Mouse (Mus musculus) mature B cell (primary cell): ENCODE measurements around the gene Rgs6.

Experiments used
- in situ Hi-C: fragments of 300-500 bp; cut with MboI; formaldehyde crosslinking; loops from 2 replicates; pipeline ENCODE4 v1.14.3; 2019

The Rgs6 gene

GRCm38 (mm10) chr12:82649991-82650390 is 61.9 kb downstream of the Rgs6 start:
- in situ Hi-C loops = no loop called here

DNA sequence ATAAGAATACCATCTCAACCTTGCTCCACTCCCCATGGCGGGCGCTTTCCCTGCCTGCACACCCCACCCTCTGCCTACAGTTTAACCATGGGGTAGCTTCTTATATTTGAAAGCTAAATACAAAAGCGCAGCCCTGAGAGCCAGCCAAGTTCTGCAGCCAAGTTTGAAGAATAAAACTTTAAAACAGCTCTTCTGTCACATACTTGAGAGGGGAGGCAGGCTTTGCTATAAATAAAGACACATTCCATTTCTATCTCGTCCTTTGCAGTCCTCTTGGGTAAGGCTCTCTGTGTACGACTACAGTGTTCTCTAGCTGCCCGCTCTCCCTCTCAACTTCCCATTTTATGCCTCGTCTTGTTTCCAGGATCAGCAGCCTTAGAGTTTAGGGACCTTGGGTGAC is 76.5 kb downstream of the Rgs6 start:
- in situ Hi-C loops = no loop called here

DNA sequence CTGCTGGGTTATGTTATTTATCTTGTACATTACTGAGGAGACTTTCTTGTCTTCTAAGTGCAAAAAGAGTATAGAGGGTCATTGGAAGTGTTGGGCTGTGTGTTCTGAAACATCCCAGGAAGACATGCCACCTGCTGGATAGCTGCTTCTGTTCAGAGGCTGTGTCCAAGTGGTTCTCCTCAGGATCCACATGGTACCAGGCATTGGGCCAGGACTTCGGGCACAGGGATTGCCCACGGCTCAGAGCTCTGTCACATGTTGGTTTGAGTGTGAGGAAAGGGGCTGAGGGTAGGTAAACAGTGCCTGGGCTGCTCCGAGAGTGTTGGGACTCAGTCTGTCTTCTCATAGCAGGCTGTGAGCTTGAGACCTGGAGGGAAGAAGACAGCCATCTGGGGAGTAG is 79.3 kb downstream of the Rgs6 start:
- in situ Hi-C loops = no loop called here

- in situ Hi-C loops = no loop called here
Observed at GRCm38 (mm10) chr12:82670201-82670737, 82.2 kb downstream of the Rgs6 start.

GRCm38 (mm10) chr12:82671591-82671990 is 83.5 kb downstream of the Rgs6 start:
- in situ Hi-C loops = no loop called here

DNA sequence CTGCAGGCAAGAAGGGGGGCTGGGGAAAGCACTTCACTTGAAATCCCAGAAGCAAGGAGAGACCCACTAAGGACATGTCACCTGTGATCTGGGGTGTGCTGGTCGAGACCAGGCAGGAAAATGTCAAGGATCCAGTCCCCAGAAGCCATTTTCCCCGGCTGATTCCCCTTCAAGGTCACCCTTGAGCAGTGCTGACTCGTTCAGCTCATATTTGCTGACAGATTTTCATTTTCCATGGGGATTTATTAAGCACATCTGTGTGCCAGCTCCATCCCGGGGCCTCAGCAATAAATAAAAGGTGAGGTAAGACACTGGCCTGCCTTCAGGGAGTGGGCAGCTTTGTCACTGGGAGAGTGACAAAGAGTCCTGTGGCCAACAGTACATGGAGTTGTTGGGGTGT is 87.0 kb downstream of the Rgs6 start:
- in situ Hi-C loops = no loop called here

- in situ Hi-C loops = no loop called here
Observed at GRCm38 (mm10) chr12:82687015-82687414, 98.9 kb downstream of the Rgs6 start.

- in situ Hi-C loops = no loop called here
Observed at GRCm38 (mm10) chr12:82698886-82699527, 110.9 kb downstream of the Rgs6 start.

DNA sequence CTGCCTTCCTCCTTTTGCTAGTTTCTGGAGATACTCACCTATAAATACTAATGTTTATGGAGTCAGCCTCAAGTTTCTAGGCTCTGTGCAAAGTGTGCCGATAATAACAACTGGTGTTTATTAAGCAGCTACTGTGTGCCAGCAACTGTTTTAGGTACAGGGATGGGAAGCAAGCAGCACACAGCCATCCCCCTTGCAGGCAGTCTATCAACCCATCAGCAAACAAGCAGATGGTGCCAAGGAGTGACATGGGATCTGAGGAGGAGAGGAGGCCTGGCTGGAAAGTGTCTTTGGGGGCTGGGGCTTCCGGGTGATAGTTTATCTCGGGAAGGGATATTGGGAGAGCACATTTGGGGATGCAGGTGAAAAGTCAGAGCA is 111.4 kb downstream of the Rgs6 start:
- in situ Hi-C loops = no loop called here

DNA sequence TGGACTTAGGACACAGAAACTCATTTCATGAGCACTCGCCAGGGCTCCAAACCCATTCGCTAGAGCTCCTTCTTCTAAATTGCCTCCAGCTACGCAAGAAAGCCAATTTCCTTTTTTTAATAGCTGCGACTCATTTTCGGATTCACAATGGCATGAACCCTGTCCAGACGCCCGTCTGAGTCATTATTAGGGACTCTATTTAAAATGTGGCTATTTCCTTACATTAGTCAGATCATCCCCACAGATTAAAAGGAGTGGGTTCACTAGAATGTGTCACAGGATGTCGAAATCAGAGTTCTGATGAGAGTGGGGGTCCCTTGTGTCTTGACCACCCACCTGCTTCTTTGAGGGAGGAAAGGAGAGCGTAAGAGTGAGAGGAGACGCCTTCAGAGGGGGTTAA is 112.1 kb downstream of the Rgs6 start:
- in situ Hi-C loops = no loop called here

DNA sequence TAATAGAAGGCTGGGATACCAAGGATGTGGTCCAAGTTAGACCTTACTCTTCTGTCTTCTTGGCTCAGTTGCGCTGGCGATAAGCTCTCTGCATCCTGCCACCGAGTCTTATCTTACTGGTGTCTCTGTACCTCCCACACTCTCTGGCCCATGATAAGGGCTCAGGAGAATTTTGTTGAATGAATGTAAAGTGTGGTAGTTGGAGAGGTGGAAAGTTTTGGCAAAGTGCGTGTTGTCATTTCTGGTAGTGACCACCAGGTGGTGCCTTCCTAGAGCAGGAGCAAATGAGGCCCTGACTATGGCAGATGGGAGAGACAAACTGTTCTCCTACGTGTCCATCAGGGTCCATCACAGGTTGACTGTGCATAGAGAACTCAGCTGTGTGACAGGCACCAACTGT is 112.7 kb downstream of the Rgs6 start:
- in situ Hi-C loops = no loop called here

DNA sequence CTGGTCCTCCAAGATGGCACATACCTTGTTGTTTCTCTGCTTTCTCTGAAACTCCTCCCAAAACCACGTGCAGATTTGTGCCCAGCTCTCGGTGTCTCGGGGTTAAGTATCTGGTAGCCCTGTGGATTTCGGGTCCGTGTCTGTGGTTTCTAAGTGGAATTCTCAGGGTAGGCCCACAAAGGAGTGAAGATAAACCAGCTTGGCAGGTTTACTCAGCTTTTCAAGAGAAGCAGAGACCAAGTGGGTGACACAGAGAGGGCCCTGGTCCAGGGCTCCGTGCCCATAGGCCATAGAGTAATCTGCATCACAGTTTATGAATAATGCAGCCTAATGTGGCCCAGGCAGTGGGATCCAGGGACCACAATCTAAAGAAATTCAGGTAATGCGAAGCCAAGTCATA is 113.3 kb downstream of the Rgs6 start:
- in situ Hi-C loops = no loop called here

DNA sequence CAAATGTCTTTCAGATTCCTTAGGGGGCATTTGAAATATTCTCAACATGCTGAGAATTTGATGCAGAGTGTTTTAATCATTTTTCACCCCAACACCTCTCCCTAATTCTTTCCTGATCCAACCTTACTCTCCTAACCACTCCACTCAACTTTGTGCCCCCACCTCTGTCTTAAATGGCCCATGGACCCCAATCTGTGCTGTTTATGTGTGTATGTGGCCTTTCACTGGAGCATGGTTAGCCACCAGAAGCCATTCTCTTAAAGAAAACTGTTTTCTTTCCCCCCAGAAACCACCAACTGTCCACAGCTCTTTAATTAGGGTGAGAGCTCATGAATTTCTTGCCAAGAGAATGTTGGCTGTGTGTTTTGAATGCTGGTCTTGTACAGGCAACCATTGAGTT is 122.3 kb downstream of the Rgs6 start:
- in situ Hi-C loops = no loop called here

GRCm38 (mm10) chr12:82714284-82714683 is 126.2 kb downstream of the Rgs6 start:
- in situ Hi-C loops = no loop called here

DNA sequence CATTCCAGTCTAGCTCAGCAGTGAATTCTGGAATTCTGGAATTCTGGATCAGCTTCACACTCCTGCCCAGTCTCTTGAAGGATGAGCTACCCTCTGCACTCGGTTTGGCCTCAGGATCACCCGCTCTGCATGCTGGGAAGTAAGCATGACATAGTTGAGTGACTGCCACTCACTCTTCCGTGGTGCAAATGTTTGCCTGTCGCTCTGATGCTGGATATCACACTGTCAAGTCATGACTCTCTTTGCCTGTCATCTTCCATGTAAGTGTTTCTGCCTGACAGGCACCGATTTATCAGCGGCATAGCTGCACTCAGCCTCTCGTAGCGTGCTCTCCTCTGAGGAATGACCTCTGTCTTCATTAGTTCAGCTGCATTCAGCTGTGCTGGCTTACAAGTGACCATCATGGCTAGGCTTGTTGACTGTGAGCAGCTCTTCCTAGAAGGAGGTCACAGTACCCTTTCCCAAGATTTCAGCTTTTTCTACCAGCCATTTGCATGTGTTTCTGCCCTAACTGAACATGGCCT is 135.0 kb downstream of the Rgs6 start:
- in situ Hi-C loops = no loop called here

GRCm38 (mm10) chr12:82726255-82726654 is 138.2 kb downstream of the Rgs6 start:
- in situ Hi-C loops = no loop called here

- in situ Hi-C loops = no loop called here
Observed at GRCm38 (mm10) chr12:82731587-82731986, 143.5 kb downstream of the Rgs6 start.

GRCm38 (mm10) chr12:82742955-82743354 is 154.9 kb downstream of the Rgs6 start:
- in situ Hi-C loops = no loop called here

- in situ Hi-C loops = no loop called here
Observed at GRCm38 (mm10) chr12:82744026-82744425, 155.9 kb downstream of the Rgs6 start.

DNA sequence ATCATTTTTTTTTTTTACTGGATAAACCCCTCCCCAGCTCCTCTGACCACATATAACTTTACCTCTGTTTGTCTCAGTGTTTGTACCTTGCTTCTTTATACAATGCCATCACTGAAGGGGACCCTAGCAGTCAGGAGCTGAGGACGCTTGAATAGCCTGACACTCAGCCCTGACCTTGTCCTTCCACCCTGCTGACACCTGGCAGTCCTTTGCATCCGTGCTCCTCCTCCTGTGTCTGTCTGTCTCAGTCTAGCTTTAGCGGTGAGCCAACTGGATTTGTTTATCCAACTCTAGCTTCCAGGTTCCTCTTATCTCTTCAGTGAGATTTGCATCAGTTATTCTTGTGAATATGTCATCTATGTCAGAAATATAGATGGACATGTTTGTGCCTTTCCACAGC is 156.7 kb downstream of the Rgs6 start:
- in situ Hi-C loops = no loop called here

DNA sequence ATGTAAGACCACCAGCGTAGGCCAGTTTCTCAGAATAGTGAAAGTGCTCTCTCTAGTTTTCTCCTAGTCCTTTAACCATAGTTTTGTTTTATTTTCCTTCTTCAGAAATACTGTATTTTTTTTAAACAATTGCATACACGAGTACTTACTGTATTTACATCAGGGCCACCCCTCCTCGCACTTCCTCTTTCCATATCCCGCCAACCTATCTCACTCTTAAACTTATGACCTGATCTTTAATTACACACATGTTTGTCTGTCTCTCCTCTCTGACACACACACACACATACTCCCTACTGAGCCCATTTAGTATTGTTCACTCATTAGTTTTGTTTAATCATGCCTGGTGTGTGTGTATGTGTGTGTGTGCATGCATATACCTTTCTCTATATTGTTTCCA is 159.0 kb downstream of the Rgs6 start:
- in situ Hi-C loops = no loop called here

- in situ Hi-C loops = no loop called here
Observed at GRCm38 (mm10) chr12:82751846-82752245, 163.8 kb downstream of the Rgs6 start.

DNA sequence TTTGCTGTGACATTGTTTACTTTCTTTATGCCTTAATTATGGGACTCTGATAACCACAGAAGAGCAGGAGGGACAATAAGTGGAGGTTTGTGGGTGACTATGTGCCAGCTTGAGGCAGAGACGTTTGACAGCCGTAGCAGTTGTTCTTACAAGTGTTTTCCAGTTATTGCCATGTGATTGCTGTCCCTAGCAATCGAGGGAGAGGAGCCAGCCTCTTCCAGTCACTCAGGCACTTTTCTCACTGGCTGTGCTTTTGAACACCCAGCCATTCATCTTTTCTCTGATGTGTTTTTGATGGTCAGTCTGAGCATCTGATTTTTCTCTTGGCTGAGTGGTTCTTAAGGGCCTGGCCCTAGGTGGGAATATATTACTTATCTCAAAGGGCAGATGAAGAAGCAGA is 166.4 kb downstream of the Rgs6 start:
- in situ Hi-C loops = no loop called here

GRCm38 (mm10) chr12:82756756-82757155 is 168.7 kb downstream of the Rgs6 start:
- in situ Hi-C loops = no loop called here
